Mouse (Mus musculus): ENCODE results near the gene Gm20388. TPM values are rescaled to one million over a fixed set of nuclear protein-coding genes. Genes with fewer than 3 reads are reported as not detected.
A peak's percentile ranks its signal among the peaks of the same experiment; 100 is the strongest.

Gene Gm20388
- polyA plus RNA-seq, 1 experiment from 2014 or later, result 8.3 TPM

- Histone ChIP-seq H3K9me3 (ENCODE audit: control insufficient read depth, low read length) (no peaks in the 10 kb centered on the region), H3K4me3 (ENCODE audit: low read depth, low read length) (no peak overlapping the region), H3K4me1 (replicated peaks; ENCODE audit: control insufficient read depth, insufficient read depth, low read length) (peaks cover 6% of the 10 kb centered on the region), H3K4me2 (ENCODE audit: low read length) (no peak overlapping the region), H3K27me3 (replicated peaks; ENCODE audit: control insufficient read depth, insufficient read depth, low read length) (no peaks in the 10 kb centered on the region), H3K36me3 (ENCODE audit: control insufficient read depth, insufficient read depth, low read length) (no peaks in the 10 kb centered on the region), H3K27ac (ENCODE audit: low read depth) (no peak overlapping the region), H3K9ac (ENCODE audit: low read length) (no peak overlapping the region)
- ATAC-seq (replicated peaks; ENCODE audit: low FRiP score, low TSS enrichment, low read depth) (no peak), DNase-seq (ENCODE audit: low spot score) (no peak)
- 69% methylated on average over 7 of the region's 8 CpGs for WGBS
Measured at GRCm38 (mm10) chr8:121175540-121176090, 1265.0 kb downstream of the Gm20388 start.

GRCm38 (mm10) chr8:121176291-121176690 lies 1265.7 kb downstream of the Gm20388 start:
- Histone ChIP-seq H3K4me2 (ENCODE audit: low read length) (no peak overlapping the region), H3K36me3 (ENCODE audit: control insufficient read depth, insufficient read depth, low read length) (no peaks in the 10 kb centered on the region), H3K9me3 (ENCODE audit: control insufficient read depth, low read length) (no peaks in the 10 kb centered on the region), H3K9ac (ENCODE audit: low read length) (no peak overlapping the region), H3K27me3 (replicated peaks; ENCODE audit: control insufficient read depth, insufficient read depth, low read length) (no peaks in the 10 kb centered on the region), H3K4me3 (ENCODE audit: low read depth, low read length) (no peak overlapping the region), H3K27ac (ENCODE audit: low read depth) (no peak overlapping the region), H3K4me1 (replicated peaks; ENCODE audit: control insufficient read depth, insufficient read depth, low read length) (peaks cover 2% of the 10 kb centered on the region)
- WGBS, result 28% methylated on average over 3 of the region's 3 CpGs
- DNase-seq (ENCODE audit: low spot score) (no peak), ATAC-seq (replicated peaks; ENCODE audit: low FRiP score, low TSS enrichment, low read depth) (no peak)

DNA sequence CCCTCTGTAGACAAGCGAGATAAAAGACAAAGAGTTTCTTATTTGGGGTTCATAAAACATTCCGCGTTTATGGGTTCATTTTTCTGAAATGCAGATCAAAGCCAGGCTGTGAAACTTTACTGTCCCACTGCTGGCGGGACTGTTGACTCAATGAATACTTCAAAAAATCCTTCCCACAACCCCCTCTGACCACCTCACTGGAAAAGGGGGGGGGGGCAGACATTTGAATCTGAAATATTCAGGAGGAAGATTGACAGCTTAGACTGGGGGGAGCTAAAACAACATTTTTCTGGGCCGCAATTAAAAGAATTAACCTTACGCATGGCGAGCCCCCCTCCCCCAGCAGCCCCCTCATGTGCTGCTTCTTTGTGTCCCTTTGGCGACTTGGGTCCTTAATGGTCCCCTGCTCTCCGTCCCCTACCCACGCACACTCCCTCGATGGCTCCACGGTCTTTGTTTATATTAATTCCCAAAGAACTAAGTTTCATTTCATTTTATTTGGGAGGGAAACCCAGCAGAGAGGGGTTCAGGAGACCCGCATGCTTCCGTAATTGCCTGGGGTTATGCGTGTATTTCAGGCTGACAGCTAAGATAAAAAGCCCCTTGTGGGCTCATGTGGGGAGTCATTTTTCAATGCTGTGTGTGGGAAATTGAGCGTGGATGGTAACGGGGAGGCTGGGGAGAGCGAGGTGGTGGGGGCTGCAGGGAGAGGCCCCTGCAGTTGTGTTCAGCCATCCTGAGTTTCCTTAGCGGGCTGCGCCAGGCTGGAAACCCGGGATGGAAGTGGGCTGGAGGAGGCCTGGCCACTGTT lies 1270.0 kb downstream of the Gm20388 start:
- peaks cover 3% of the 10 kb centered on the region; the same call in 1 of the 2 replicates for H3K4me1 ChIP-seq (replicated peaks; ENCODE audit: control insufficient read depth, insufficient read depth, low read length)
- DNase-seq (ENCODE audit: low spot score) (no peak), ATAC-seq (replicated peaks; ENCODE audit: low FRiP score, low TSS enrichment, low read depth) (no peak)
- H3K36me3 ChIP-seq (ENCODE audit: control insufficient read depth, insufficient read depth, low read length), result no peaks in the 10 kb centered on the region
- no peak overlapping the region for H3K4me3 ChIP-seq (ENCODE audit: low read depth, low read length)
- no peak overlapping the region for H3K4me2 ChIP-seq (ENCODE audit: low read length)
- WGBS, result 49% methylated on average over 21 of the region's 21 CpGs
- no peak overlapping the region for H3K9ac ChIP-seq (ENCODE audit: low read length)
- H3K27me3 ChIP-seq (replicated peaks; ENCODE audit: control insufficient read depth, insufficient read depth, low read length), result no peaks in the 10 kb centered on the region
- H3K9me3 ChIP-seq (ENCODE audit: control insufficient read depth, low read length), result no peaks in the 10 kb centered on the region
- H3K27ac ChIP-seq (ENCODE audit: low read depth), result no peak overlapping the region

- no peak for ATAC-seq (replicated peaks; ENCODE audit: low FRiP score, low TSS enrichment, low read depth)
- Histone ChIP-seq H3K27ac (ENCODE audit: low read depth) (0 out of 2 replicates have a peak overlapping the region, but pooled peaks have one; percentile 20), H3K4me2 (ENCODE audit: low read length) (no peak overlapping the region), H3K27me3 (replicated peaks; ENCODE audit: control insufficient read depth, insufficient read depth, low read length) (no peaks in the 10 kb centered on the region), H3K4me3 (ENCODE audit: low read depth, low read length) (no peak overlapping the region), H3K4me1 (replicated peaks; ENCODE audit: control insufficient read depth, insufficient read depth, low read length) (peaks cover 3% of the 10 kb centered on the region; the same call in 1 of the 2 replicates), H3K9me3 (ENCODE audit: control insufficient read depth, low read length) (no peaks in the 10 kb centered on the region), H3K9ac (ENCODE audit: low read length) (no peak overlapping the region), H3K36me3 (ENCODE audit: control insufficient read depth, insufficient read depth, low read length) (no peaks in the 10 kb centered on the region)
- no peak for DNase-seq (ENCODE audit: low spot score)
- 60% methylated on average over 10 of the region's 10 CpGs for WGBS
Measured at GRCm38 (mm10) chr8:121181285-121181884, 1270.7 kb downstream of the Gm20388 start.

- no peak overlapping the region for H3K27ac ChIP-seq (ENCODE audit: low read depth)
- no peaks in the 10 kb centered on the region for H3K36me3 ChIP-seq (ENCODE audit: control insufficient read depth, insufficient read depth, low read length)
- H3K9ac ChIP-seq (ENCODE audit: low read length), result no peak overlapping the region
- ATAC-seq (replicated peaks; ENCODE audit: low FRiP score, low TSS enrichment, low read depth) (peak; percentile 41; the same call in 1 of the 2 replicates), DNase-seq (ENCODE audit: low spot score) (no peak)
- H3K9me3 ChIP-seq (ENCODE audit: control insufficient read depth, low read length), result no peaks in the 10 kb centered on the region
- H3K27me3 ChIP-seq (replicated peaks; ENCODE audit: control insufficient read depth, insufficient read depth, low read length), result no peaks in the 10 kb centered on the region
- 56% methylated on average over 15 of the region's 15 CpGs for WGBS
- H3K4me2 ChIP-seq (ENCODE audit: low read length), result no peak overlapping the region
- no peak overlapping the region for H3K4me3 ChIP-seq (ENCODE audit: low read depth, low read length)
- peaks cover 12% of the 10 kb centered on the region; the same call in 1 of the 2 replicates for H3K4me1 ChIP-seq (replicated peaks; ENCODE audit: control insufficient read depth, insufficient read depth, low read length)
Measured at GRCm38 (mm10) chr8:121187491-121188364, 1277.1 kb downstream of the Gm20388 start.

- no peaks in the 10 kb centered on the region for H3K9me3 ChIP-seq (ENCODE audit: control insufficient read depth, low read length)
- WGBS, result 48% methylated on average over 9 of the region's 9 CpGs
- no peak overlapping the region for H3K9ac ChIP-seq (ENCODE audit: low read length)
- peaks cover 12% of the 10 kb centered on the region; the same call in 1 of the 2 replicates for H3K4me1 ChIP-seq (replicated peaks; ENCODE audit: control insufficient read depth, insufficient read depth, low read length)
- ATAC-seq (replicated peaks; ENCODE audit: low FRiP score, low TSS enrichment, low read depth) (no peak), DNase-seq (ENCODE audit: low spot score) (no peak)
- H3K4me3 ChIP-seq (ENCODE audit: low read depth, low read length), result no peak overlapping the region
- no peaks in the 10 kb centered on the region for H3K36me3 ChIP-seq (ENCODE audit: control insufficient read depth, insufficient read depth, low read length)
- no peaks in the 10 kb centered on the region; the same call in 1 of the 2 replicates for H3K27me3 ChIP-seq (replicated peaks; ENCODE audit: control insufficient read depth, insufficient read depth, low read length)
- no peak overlapping the region for H3K27ac ChIP-seq (ENCODE audit: low read depth)
- H3K4me2 ChIP-seq (ENCODE audit: low read length), result no peak overlapping the region
Measured at GRCm38 (mm10) chr8:121188994-121189393, 1278.4 kb downstream of the Gm20388 start.

GRCm38 (mm10) chr8:121192451-121192850 lies 1281.8 kb downstream of the Gm20388 start:
- H3K4me1 ChIP-seq (replicated peaks; ENCODE audit: control insufficient read depth, insufficient read depth, low read length), result peaks cover 9% of the 10 kb centered on the region; the same call in 1 of the 2 replicates
- H3K27ac ChIP-seq (ENCODE audit: low read depth), result no peak overlapping the region
- H3K4me2 ChIP-seq (ENCODE audit: low read length), result no peak overlapping the region
- no peak overlapping the region for H3K4me3 ChIP-seq (ENCODE audit: low read depth, low read length)
- H3K9ac ChIP-seq (ENCODE audit: low read length), result no peak overlapping the region
- no peak for DNase-seq (ENCODE audit: low spot score)
- H3K9me3 ChIP-seq (ENCODE audit: control insufficient read depth, low read length), result no peaks in the 10 kb centered on the region
- ATAC-seq (replicated peaks; ENCODE audit: low FRiP score, low TSS enrichment, low read depth), result no peak
- 31% methylated on average over 8 of the region's 8 CpGs for WGBS
- H3K27me3 ChIP-seq (replicated peaks; ENCODE audit: control insufficient read depth, insufficient read depth, low read length), result no peaks in the 10 kb centered on the region; the same call in 1 of the 2 replicates
- H3K36me3 ChIP-seq (ENCODE audit: control insufficient read depth, insufficient read depth, low read length), result no peaks in the 10 kb centered on the region

GRCm38 (mm10) chr8:121195970-121196369 lies 1285.3 kb downstream of the Gm20388 start:
- no peaks in the 10 kb centered on the region for H3K9me3 ChIP-seq (ENCODE audit: control insufficient read depth, low read length)
- ATAC-seq (replicated peaks; ENCODE audit: low FRiP score, low TSS enrichment, low read depth) (no peak), DNase-seq (ENCODE audit: low spot score) (no peak)
- H3K4me3 ChIP-seq (ENCODE audit: low read depth, low read length), result no peak overlapping the region
- H3K27me3 ChIP-seq (replicated peaks; ENCODE audit: control insufficient read depth, insufficient read depth, low read length), result no peaks in the 10 kb centered on the region; the same call in 1 of the 2 replicates
- H3K36me3 ChIP-seq (ENCODE audit: control insufficient read depth, insufficient read depth, low read length), result no peaks in the 10 kb centered on the region
- peaks cover 16% of the 10 kb centered on the region; the same call in 1 of the 2 replicates for H3K4me1 ChIP-seq (replicated peaks; ENCODE audit: control insufficient read depth, insufficient read depth, low read length)
- no peak overlapping the region for H3K9ac ChIP-seq (ENCODE audit: low read length)
- no peak overlapping the region for H3K4me2 ChIP-seq (ENCODE audit: low read length)
- 72% methylated on average over 7 of the region's 7 CpGs for WGBS
- no peak overlapping the region for H3K27ac ChIP-seq (ENCODE audit: low read depth)
